Mouse (Mus musculus) liver, embryonic 14.5 days (tissue): Measurements from ENCODE around the gene Zfp653.

Experiments
- CTCF ChIP-seq: IDR thresholded peaks from 2 replicates; pipeline ENCODE4 v1.5.1; 2016; ENCODE audit warnings: antibody characterized with exemption, low read depth, control low read depth
- EP300 ChIP-seq: IDR thresholded peaks from 2 replicates; pipeline ENCODE4 v1.6.1; 2016; ENCODE audit warnings: antibody characterized with exemption, low read depth

DNA sequence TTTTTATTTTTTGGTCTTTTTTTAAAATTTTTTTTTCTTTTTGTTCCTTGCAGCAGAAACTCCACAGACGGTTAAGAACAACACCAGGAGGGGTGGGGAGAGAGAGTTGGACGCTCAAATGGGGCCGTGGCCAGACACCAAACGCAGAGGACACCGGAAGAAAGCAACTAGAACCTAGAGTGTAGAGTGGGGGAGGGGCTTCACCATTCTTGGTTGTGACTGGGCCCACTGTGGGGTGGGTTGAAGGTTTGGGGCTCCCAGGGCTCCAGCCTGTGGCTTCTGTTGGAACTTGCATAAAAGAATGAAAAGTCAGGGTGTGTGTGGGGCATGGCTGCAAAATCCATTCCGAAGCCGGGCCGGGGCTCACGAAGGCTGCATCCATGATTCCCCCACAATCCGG is 54.9 kb downstream of the Zfp653 start:
- TF ChIP-seq CTCF (no peak), EP300 (no peak)
